Mouse (Mus musculus) ovary, postnatal 10 days (tissue): ENCODE results near the gene Gm9508.

ENCODE experiments used
- DNase-seq: peaks from one replicate; pipeline ENCODE4 v3.0.0; 2022; ENCODE audit warnings: low spot score

The Gm9508 gene

GRCm38 (mm10) chr10:77670710-77671109 lies 26.3 kb downstream of the Gm9508 start:
- no peak for DNase-seq

GRCm38 (mm10) chr10:77667402-77667801 lies 29.6 kb downstream of the Gm9508 start:
- no peak for DNase-seq

- DNase-seq: no peak
These were observed 30.7 kb downstream of the Gm9508 start for GRCm38 (mm10) chr10:77666342-77666741.

- no peak for DNase-seq
These were observed 32.9 kb downstream of the Gm9508 start for GRCm38 (mm10) chr10:77663949-77664665.

GRCm38 (mm10) chr10:77658286-77658994 lies 38.6 kb downstream of the Gm9508 start:
- DNase-seq: no peak

- no peak for DNase-seq
These were observed 45.0 kb downstream of the Gm9508 start for GRCm38 (mm10) chr10:77652046-77652445.

GRCm38 (mm10) chr10:77647901-77648300 lies 49.1 kb downstream of the Gm9508 start:
- DNase-seq: no peak

GRCm38 (mm10) chr10:77647461-77647860 lies 49.6 kb downstream of the Gm9508 start:
- no peak for DNase-seq
